29 mouse cellular contexts compared by ENCODE assay signal in genomic region chr13:32795166-32795565, GRCm38 (mm10). TPM values are rescaled to one million over a fixed set of nuclear protein-coding genes. Genes with fewer than 3 reads are reported as not detected.
DNase-seq lines count a peak whose midpoint lies in the region; ATAC-seq and TF ChIP-seq lines count a peak whose summit lies in the region.
"Had no signal": no experiment of that assay in that cellular context is flagged by ENCODE, and none has a peak within 500 bp of the region (broad histone marks: within the 10 kb centered on the region; RNA-seq: fewer than 3 reads in every experiment).

No protein-coding gene starts in this region.

- no peak overlapping the region for H3K4me3 ChIP-seq in intestine, postnatal 0 days (ENCODE audit: low read depth, low read length)
- H3K4me3 ChIP-seq in intestine, embryonic 16.5 days (ENCODE audit: low read length), result no peak overlapping the region
- H3K4me3 ChIP-seq in liver, adult 2 months (ENCODE audit: insufficient read depth, low read depth, low read length), result no peak overlapping the region
- H3K4me3 ChIP-seq in liver, embryonic 12.5 days, result no peak overlapping the region
- H3K4me3 ChIP-seq: embryonic facial prominence, embryonic 13.5 days; forebrain, embryonic 10.5 days; forebrain, embryonic 15.5 days; heart, embryonic 10.5 days; hindbrain, embryonic 13.5 days; limb, embryonic 15.5 days; megakaryocyte, embryonic 14.5 days; midbrain, embryonic 13.5 days had no signal

- no peaks in the 10 kb centered on the region for H3K36me3 ChIP-seq in intestine, postnatal 0 days (ENCODE audit: control insufficient read depth, insufficient read depth)
- no peaks in the 10 kb centered on the region for H3K36me3 ChIP-seq in intestine, embryonic 16.5 days (ENCODE audit: control insufficient read depth, insufficient read depth, low read length)
- no peaks in the 10 kb centered on the region for H3K36me3 ChIP-seq in liver, adult 2 months (ENCODE audit: control insufficient read depth, insufficient read depth, low read length)
- H3K36me3 ChIP-seq in liver, embryonic 12.5 days, result no peaks in the 10 kb centered on the region
- H3K36me3 ChIP-seq: embryonic facial prominence, embryonic 13.5 days; forebrain, embryonic 10.5 days; forebrain, embryonic 15.5 days; heart, embryonic 10.5 days; hindbrain, embryonic 13.5 days; limb, embryonic 15.5 days; midbrain, embryonic 13.5 days had no signal

- 77% methylated on average over 5 of the region's 5 CpGs for WGBS in intestine, postnatal 0 days
- 85% methylated on average over 5 of the region's 5 CpGs for WGBS in intestine, embryonic 16.5 days
- 34% methylated on average over 5 of the region's 5 CpGs for WGBS in liver, adult 2 months
- 68% methylated on average over 5 of the region's 5 CpGs for WGBS in liver, embryonic 12.5 days (ENCODE audit: insufficient replicate concordance)

- H3K27ac ChIP-seq in intestine, postnatal 0 days (ENCODE audit: low read depth, low read length), result no peak overlapping the region
- H3K27ac ChIP-seq in intestine, embryonic 16.5 days (ENCODE audit: low read length), result no peak overlapping the region
- peak overlapping the region; percentile 99 for H3K27ac ChIP-seq in liver, adult 2 months (replicated peaks; ENCODE audit: insufficient read depth, low read depth, low read length)
- H3K27ac ChIP-seq in liver, embryonic 12.5 days, result no peak overlapping the region
- H3K27ac ChIP-seq: embryonic facial prominence, embryonic 13.5 days; forebrain, embryonic 10.5 days; forebrain, embryonic 15.5 days; heart, embryonic 10.5 days; hindbrain, embryonic 13.5 days; limb, embryonic 15.5 days; midbrain, embryonic 13.5 days had no signal

- no peak for TF ChIP-seq POLR2A in liver, adult 2 months (IDR thresholded peaks at IDR 0.05; ENCODE audit: extremely low read depth, insufficient read depth, low read length)

- H3K4me1 ChIP-seq in intestine, postnatal 0 days (replicated peaks; ENCODE audit: control insufficient read depth, insufficient read depth, low read length), result no peaks in the 10 kb centered on the region
- no peaks in the 10 kb centered on the region for H3K4me1 ChIP-seq in intestine, embryonic 16.5 days (ENCODE audit: control insufficient read depth, insufficient read depth, low read length)
- peaks cover 10% of the 10 kb centered on the region for H3K4me1 ChIP-seq in liver, adult 2 months (ENCODE audit: control insufficient read depth, insufficient read depth, low read length)
- no peaks in the 10 kb centered on the region for H3K4me1 ChIP-seq in liver, embryonic 12.5 days
- H3K4me1 ChIP-seq: embryonic facial prominence, embryonic 13.5 days; forebrain, embryonic 10.5 days; forebrain, embryonic 15.5 days; heart, embryonic 10.5 days; hindbrain, embryonic 13.5 days; midbrain, embryonic 13.5 days had no signal

- DNase-seq in liver, adult 2 months (ENCODE audit: extremely low read depth, low read depth, low spot score), result peak; percentile 89
- DNase-seq in kidney, postnatal 10 days, result peak; percentile 43
- DNase-seq in thymus, postnatal 0 days (ENCODE audit: low spot score), result no peak
- no peak for DNase-seq in lung, postnatal 14 days
- DNase-seq: adrenal gland, postnatal 25 days; embryo, embryonic 11 days; lung, postnatal 4 days had no signal

- no peaks in the 10 kb centered on the region for H3K9me3 ChIP-seq in intestine, postnatal 0 days (ENCODE audit: control insufficient read depth)
- H3K9me3 ChIP-seq in intestine, embryonic 16.5 days (ENCODE audit: control insufficient read depth, low read length), result no peaks in the 10 kb centered on the region
- H3K9me3 ChIP-seq in liver, embryonic 12.5 days (replicated peaks), result no peaks in the 10 kb centered on the region
- H3K9me3 ChIP-seq: embryonic facial prominence, embryonic 13.5 days; forebrain, embryonic 10.5 days; forebrain, embryonic 15.5 days; heart, embryonic 10.5 days; hindbrain, embryonic 13.5 days; limb, embryonic 15.5 days; megakaryocyte, embryonic 14.5 days; midbrain, embryonic 13.5 days had no signal

- H3K4me2 ChIP-seq in intestine, postnatal 0 days (replicated peaks; ENCODE audit: low read depth), result no peak overlapping the region
- no peak overlapping the region for H3K4me2 ChIP-seq in intestine, embryonic 16.5 days (ENCODE audit: low read depth, low read length)
- no peak overlapping the region for H3K4me2 ChIP-seq in liver, embryonic 12.5 days
- H3K4me2 ChIP-seq: embryonic facial prominence, embryonic 13.5 days; forebrain, embryonic 15.5 days; hindbrain, embryonic 13.5 days; limb, embryonic 15.5 days; midbrain, embryonic 13.5 days had no signal

- H3K79me2 ChIP-seq in liver, adult 2 months (ENCODE audit: control insufficient read depth, insufficient read depth, low read length), result no peaks in the 10 kb centered on the region

- no peak for TF ChIP-seq CTCF in intestine, postnatal 0 days (IDR thresholded peaks at IDR 0.05; ENCODE audit: low read depth)
- TF ChIP-seq CTCF in liver, adult 2 months (IDR thresholded peaks at IDR 0.05; ENCODE audit: low read depth, low read length), result no peak

- H3K27me3 ChIP-seq in intestine, postnatal 0 days (replicated peaks; ENCODE audit: control insufficient read depth, insufficient read depth, low read length), result no peaks in the 10 kb centered on the region
- no peaks in the 10 kb centered on the region for H3K27me3 ChIP-seq in intestine, embryonic 16.5 days (replicated peaks; ENCODE audit: control insufficient read depth, insufficient read depth, low read length)
- no peaks in the 10 kb centered on the region for H3K27me3 ChIP-seq in liver, adult 2 months (ENCODE audit: control insufficient read depth, insufficient read depth, low read length)
- no peaks in the 10 kb centered on the region for H3K27me3 ChIP-seq in liver, embryonic 12.5 days (replicated peaks)
- H3K27me3 ChIP-seq: embryonic facial prominence, embryonic 13.5 days; forebrain, embryonic 15.5 days; hindbrain, embryonic 13.5 days; limb, embryonic 15.5 days; megakaryocyte, embryonic 14.5 days; midbrain, embryonic 13.5 days had no signal

- no peak overlapping the region for H3K9ac ChIP-seq in intestine, postnatal 0 days (ENCODE audit: low read depth, low read length)
- H3K9ac ChIP-seq in intestine, embryonic 16.5 days (ENCODE audit: low read depth, low read length), result no peak overlapping the region
- H3K9ac ChIP-seq in liver, adult 2 months (ENCODE audit: low read depth, low read length), result no peak overlapping the region
- no peak overlapping the region for H3K9ac ChIP-seq in liver, embryonic 12.5 days
- H3K9ac ChIP-seq: embryonic facial prominence, embryonic 13.5 days; forebrain, embryonic 15.5 days; hindbrain, embryonic 13.5 days; limb, embryonic 15.5 days; midbrain, embryonic 13.5 days had no signal

- ATAC-seq in intestine, postnatal 0 days, result peak; percentile 59; the same call in 1 of the 2 replicates
- ATAC-seq in intestine, embryonic 16.5 days, result no peak
- no peak for ATAC-seq in liver, embryonic 12.5 days
- ATAC-seq: CD4-positive, CD25-positive, alpha-beta regulatory T cell, adult 4 months; forebrain, embryonic 15.5 days; midbrain, embryonic 13.5 days had no signal

RNA-seq across cellular contexts. Expression of gene Wrnip1, which starts 6.7 kb away (rescaled TPM):
- 14.5 and 15.6 TPM in 2 replicates for polyA plus RNA-seq in intestine, postnatal 0 days (2015; fragmentation: Nextera tagmentation; extraction: Ambion mirVana)
- polyA plus RNA-seq in intestine, embryonic 16.5 days (2015; fragmentation: Nextera tagmentation; extraction: Ambion mirVana), result 15.7 and 16.9 TPM in 2 replicates
- total RNA-seq in liver, adult 2 months (2014; rRNA removed), result 33.9 and 43.8 TPM in 2 replicates
- 38.7 and 49.8 TPM in 2 replicates for polyA plus RNA-seq in liver, adult 2 months (2012; rRNA removed)
- polyA plus RNA-seq in liver, embryonic 12.5 days (2016; fragmentation: Nextera tagmentation; extraction: Ambion mirVana), result 27.2 and 29.1 TPM in 2 replicates
- 26.1 and 30.2 TPM in 2 replicates for polyA plus RNA-seq in thymus, postnatal 0 days (2015; fragmentation: Nextera tagmentation; extraction: Ambion mirVana)

RNA-seq across cellular contexts. Expression of gene D930007J09Rik, which starts 7.5 kb away (rescaled TPM):
- polyA plus RNA-seq in intestine, postnatal 0 days (2015; fragmentation: Nextera tagmentation; extraction: Ambion mirVana), result not detected in 2 replicates
- not detected in 2 replicates for polyA plus RNA-seq in intestine, embryonic 16.5 days (2015; fragmentation: Nextera tagmentation; extraction: Ambion mirVana)
- not detected in 2 replicates for total RNA-seq in liver, adult 2 months (2014; rRNA removed)
- polyA plus RNA-seq in liver, adult 2 months (2012; rRNA removed), result 0.60 TPM in 1 of 2 replicates, not detected in the other
- not detected in 2 replicates for polyA plus RNA-seq in liver, embryonic 12.5 days (2016; fragmentation: Nextera tagmentation; extraction: Ambion mirVana)
- not detected in 2 replicates for polyA plus RNA-seq in thymus, postnatal 0 days (2015; fragmentation: Nextera tagmentation; extraction: Ambion mirVana)
- total RNA-seq: adrenal gland, postnatal 25 days; gastrocnemius, adult 8-10 months; heart, postnatal 4 days; left cerebral cortex, adult 8-10 months; monocyte, adult 5-6 weeks had no signal
- polyA plus RNA-seq: CD4-positive, CD25-positive, alpha-beta regulatory T cell, adult 4 months; embryonic facial prominence, embryonic 13.5 days; forebrain, embryonic 10.5 days; forebrain, embryonic 15.5 days; heart, embryonic 10.5 days; heart, embryonic 16.5 days; hindbrain, embryonic 13.5 days; limb, embryonic 15.5 days; liver, embryonic 16.5 days; lung, embryonic 16.5 days; midbrain, embryonic 13.5 days; neural tube, embryonic 14.5 days; stomach, embryonic 14.5 days; testis, adult 2 months had no signal

RNA-seq across cellular contexts. Expression of gene Mylk4, which starts 11.4 kb away (rescaled TPM):
- polyA plus RNA-seq in intestine, postnatal 0 days (2015; fragmentation: Nextera tagmentation; extraction: Ambion mirVana), result not detected in 2 replicates
- polyA plus RNA-seq in intestine, embryonic 16.5 days (2015; fragmentation: Nextera tagmentation; extraction: Ambion mirVana), result 0.02 TPM in 1 of 2 replicates, not detected in the other
- total RNA-seq in liver, adult 2 months (2014; rRNA removed), result 0.37 TPM in 1 of 2 replicates, not detected in the other
- not detected in 2 replicates for polyA plus RNA-seq in liver, adult 2 months (2012; rRNA removed)
- polyA plus RNA-seq in liver, embryonic 12.5 days (2016; fragmentation: Nextera tagmentation; extraction: Ambion mirVana), result 0.05 TPM in 2 replicates
- polyA plus RNA-seq in thymus, postnatal 0 days (2015; fragmentation: Nextera tagmentation; extraction: Ambion mirVana), result 0.08 and 0.12 TPM in 2 replicates
- total RNA-seq: monocyte, adult 5-6 weeks had no signal
- polyA plus RNA-seq: CD4-positive, CD25-positive, alpha-beta regulatory T cell, adult 4 months; forebrain, embryonic 10.5 days; heart, embryonic 10.5 days had no signal

RNA-seq across cellular contexts. Expression of gene Serpinb1a, which starts 55.8 kb away (rescaled TPM):
- polyA plus RNA-seq in intestine, postnatal 0 days (2015; fragmentation: Nextera tagmentation; extraction: Ambion mirVana), result 598 and 670 TPM in 2 replicates
- 238 and 273 TPM in 2 replicates for polyA plus RNA-seq in intestine, embryonic 16.5 days (2015; fragmentation: Nextera tagmentation; extraction: Ambion mirVana)
- 6.7 and 11.2 TPM in 2 replicates for total RNA-seq in liver, adult 2 months (2014; rRNA removed)
- polyA plus RNA-seq in liver, adult 2 months (2012; rRNA removed), result 4.7 and 5.1 TPM in 2 replicates
- 10.5 and 11.7 TPM in 2 replicates for polyA plus RNA-seq in liver, embryonic 12.5 days (2016; fragmentation: Nextera tagmentation; extraction: Ambion mirVana)
- polyA plus RNA-seq in thymus, postnatal 0 days (2015; fragmentation: Nextera tagmentation; extraction: Ambion mirVana), result 47.2 and 50.3 TPM in 2 replicates

Comparison
In these comparisons a context has a peak if more than half of its experiments do, and no peak if none do; other contexts are left out.
1. DNase-seq: peak in liver, adult 2 months (single experiment) and kidney, postnatal 10 days (single experiment); none in thymus, postnatal 0 days (single experiment) and lung, postnatal 14 days (single experiment).